Mouse (Mus musculus) inflammation-experienced regulatory T-cells, adult 6 months (primary cell): ENCODE data around the gene Hibadh. TPM values are rescaled to one million over a fixed set of nuclear protein-coding genes. Genes with fewer than 3 reads are reported as not detected.

ENCODE experiments used
- ATAC-seq: one replicate; pipeline ENCODE4 v1.8.0; 2017
- polyA plus RNA-seq, 3 experiments: library from polyadenylated mRNA; unstranded; fragments of 100-300 nt; shearing (Covaris generic); gene quantifications; one replicate each; pipeline ENCODE4 v1.2.1; 2017

Hibadh gene
- polyA plus RNA-seq, 3 experiments from 2014 or later, result 39.6 to 46.1 (median 42.5) TPM

DNA sequence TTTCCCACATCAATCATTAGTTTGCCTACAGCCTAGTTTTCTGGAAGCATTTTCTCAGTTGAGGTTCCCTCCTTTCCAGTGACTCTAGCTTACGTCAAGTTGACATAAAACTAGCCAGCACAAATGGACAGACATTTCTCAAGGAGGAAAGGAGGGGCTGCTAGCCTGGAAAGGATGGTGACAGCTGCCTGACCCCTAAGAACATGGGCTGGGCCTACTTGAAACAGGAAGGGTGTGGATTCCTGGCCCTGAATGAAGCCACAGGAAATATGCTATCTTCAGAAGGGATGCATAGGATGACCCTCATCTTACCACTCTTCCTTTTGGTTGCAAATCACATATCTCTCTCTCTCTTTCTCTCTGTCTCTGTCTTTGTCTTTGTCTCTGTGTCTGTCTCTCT, 138.7 kb downstream of the Hibadh start:
- ATAC-seq, result no peak

Other genes starting within 250 kb of the Hibadh start
- 100 to 1,000 TPM; 209 to 248 (median 225) TPM for gene Tax1bp1, start 73.3 kb upstream of the Hibadh start, polyA plus RNA-seq